Mouse (Mus musculus) heart, embryonic 16.5 days (tissue): ENCODE measurements around the gene Hibadh. TPM values are rescaled to one million over a fixed set of nuclear protein-coding genes. Genes with fewer than 3 reads are reported as not detected.
"Not testable (repeated sequence)": the region's sequence is repeated elsewhere in the genome, so short reads cannot be mapped to it uniquely, and the experiment has no call there.

Source experiments
- ATAC-seq: fragments of 200-750 bp; cut with Nextera tagmentation; replicated peaks from 2 replicates; pipeline ENCODE4 v1.8.0; 2017; ENCODE audit warnings: moderate number of reproducible peaks; ENCODE audit not compliant: insufficient read depth, low FRiP score; ENCODE audit errors: extremely low read depth
- H3K27ac ChIP-seq: fragments of 300-500 bp; sonication (generic); 2 replicates; pipeline ENCODE4 v1.5.1; 2014; ENCODE audit warnings: mild to moderate bottlenecking, low read length, control low read depth, moderate library complexity
- H3K27me3 ChIP-seq: fragments of 300-500 bp; sonication (generic); 2 replicates; pipeline ENCODE4 v1.6.1; 2014; ENCODE audit warnings: low read length, mixed read lengths; ENCODE audit not compliant: control insufficient read depth, insufficient read depth
- H3K36me3 ChIP-seq: fragments of 300-500 bp; sonication (generic); 2 replicates; pipeline ENCODE4 v1.6.1; 2014; ENCODE audit not compliant: control insufficient read depth, insufficient read depth
- H3K4me1 ChIP-seq: fragments of 300-500 bp; sonication (generic); 2 replicates; pipeline ENCODE4 v1.6.1; 2014; ENCODE audit warnings: low read length, mixed read lengths; ENCODE audit not compliant: control insufficient read depth, insufficient read depth
- H3K4me2 ChIP-seq: fragments of 300-500 bp; sonication (generic); 2 replicates; pipeline ENCODE4 v1.6.1; 2014; ENCODE audit warnings: low read depth, mild to moderate bottlenecking, control low read depth, low read length
- H3K4me3 ChIP-seq: fragments of 300-500 bp; sonication (generic); 2 replicates; pipeline ENCODE4 v1.5.1; 2014; ENCODE audit warnings: mild to moderate bottlenecking, control low read depth, low read length
- H3K9ac ChIP-seq: fragments of 300-500 bp; sonication (generic); 2 replicates; pipeline ENCODE4 v1.6.1; 2014; ENCODE audit warnings: low read length, control low read depth
- H3K9me3 ChIP-seq: fragments of 300-500 bp; sonication (generic); replicated peaks from 2 replicates; pipeline ENCODE4 v1.6.1; 2016; ENCODE audit warnings: low read length; ENCODE audit not compliant: control insufficient read depth
- WGBS: fragments of 180-500 bp; shearing (Covaris S2); extraction: QIAGEN DNeasy Blood & Tissue Kit; methylation state at CpG from one replicate; pipeline ENCODE4 v1.1.7; 2014; 5-methylcytosine and 5-hydroxymethylcytosine counted together
- polyA plus RNA-seq: library from polyadenylated mRNA; unstranded; fragments of >200 nt; fragmentation: Nextera tagmentation; extraction: Ambion mirVana; gene quantifications from 2 replicates; pipeline ENCODE4 v1.2.1, GENCODE M21; 2015

Gene Hibadh
- 185 and 203 TPM in 2 replicates for polyA plus RNA-seq

- peak within 1 kb of the TSS; percentile 73 for H3K4me3 ChIP-seq
- ATAC-seq = peak; percentile 100
- H3K4me1 ChIP-seq = peaks cover 12% of the 10 kb centered on the region
- H3K4me2 ChIP-seq = peak within 1 kb of the TSS; percentile 81
- H3K36me3 ChIP-seq = no peaks in the 10 kb centered on the region
- WGBS = under 1% methylated on average over 34 of the region's 34 CpGs
- H3K9ac ChIP-seq = peak within 1 kb of the TSS; percentile 90
- H3K9me3 ChIP-seq = no peaks in the 10 kb centered on the region
- H3K27ac ChIP-seq = peak within 1 kb of the TSS; percentile 89
- H3K27me3 ChIP-seq = no peaks in the 10 kb centered on the region
Measured at GRCm38 (mm10) chr6:52640224-52640712, at the start of gene Hibadh. Gene Hibadh, minus strand, starts transcription at chr6:52640389.

GRCm38 (mm10) chr6:52686901-52687500, 46.8 kb upstream of the Hibadh start:
- Histone ChIP-seq H3K9me3 (no peaks in the 10 kb centered on the region), H3K4me1 (no peaks in the 10 kb centered on the region), H3K36me3 (no peaks in the 10 kb centered on the region), H3K9ac (no peak overlapping the region), H3K4me2 (no peak overlapping the region), H3K27me3 (no peaks in the 10 kb centered on the region), H3K4me3 (no peak overlapping the region), H3K27ac (no peak overlapping the region)
- WGBS = 77% methylated on average over 5 of the region's 5 CpGs
- ATAC-seq = no peak

GRCm38 (mm10) chr6:52682607-52683006, 42.4 kb upstream of the Hibadh start:
- no peaks in the 10 kb centered on the region for H3K36me3 ChIP-seq
- H3K4me2 ChIP-seq = no peak overlapping the region
- H3K27me3 ChIP-seq = no peaks in the 10 kb centered on the region
- WGBS = 81% methylated on average over 3 of the region's 3 CpGs
- H3K9ac ChIP-seq = no peak overlapping the region
- no peak overlapping the region for H3K4me3 ChIP-seq
- no peak for ATAC-seq
- H3K9me3 ChIP-seq = no peaks in the 10 kb centered on the region
- H3K4me1 ChIP-seq = no peaks in the 10 kb centered on the region
- H3K27ac ChIP-seq = no peak overlapping the region

GRCm38 (mm10) chr6:52681847-52682485, 41.8 kb upstream of the Hibadh start:
- ATAC-seq = no peak
- Histone ChIP-seq H3K9ac (no peak overlapping the region), H3K27me3 (no peaks in the 10 kb centered on the region), H3K4me3 (no peak overlapping the region), H3K9me3 (no peaks in the 10 kb centered on the region), H3K4me2 (no peak overlapping the region), H3K4me1 (no peaks in the 10 kb centered on the region), H3K27ac (no peak overlapping the region), H3K36me3 (no peaks in the 10 kb centered on the region)
- WGBS = 69% methylated on average over 6 of the region's 6 CpGs

GRCm38 (mm10) chr6:52680458-52681032, 40.4 kb upstream of the Hibadh start:
- H3K4me2 ChIP-seq = no peak overlapping the region
- no peaks in the 10 kb centered on the region for H3K4me1 ChIP-seq
- WGBS = 55% methylated on average over 8 of the region's 8 CpGs
- H3K36me3 ChIP-seq = no peaks in the 10 kb centered on the region
- no peak overlapping the region for H3K27ac ChIP-seq
- H3K9me3 ChIP-seq = no peaks in the 10 kb centered on the region
- no peak overlapping the region for H3K9ac ChIP-seq
- H3K4me3 ChIP-seq = no peak overlapping the region
- H3K27me3 ChIP-seq = no peaks in the 10 kb centered on the region
- no peak for ATAC-seq

- H3K27ac ChIP-seq = no peak overlapping the region
- H3K9ac ChIP-seq = no peak overlapping the region
- no peaks in the 10 kb centered on the region for H3K27me3 ChIP-seq
- no peak for ATAC-seq
- H3K4me1 ChIP-seq = no peaks in the 10 kb centered on the region
- no peaks in the 10 kb centered on the region for H3K9me3 ChIP-seq
- H3K4me2 ChIP-seq = no peak overlapping the region
- H3K36me3 ChIP-seq = no peaks in the 10 kb centered on the region
- 72% methylated on average over 9 of the region's 9 CpGs for WGBS
- H3K4me3 ChIP-seq = no peak overlapping the region
Measured at GRCm38 (mm10) chr6:52679565-52679964, 39.4 kb upstream of the Hibadh start.

- H3K4me3 ChIP-seq, ATAC-seq, H3K27ac ChIP-seq, H3K9me3 ChIP-seq, H3K27me3 ChIP-seq, H3K4me2 ChIP-seq, H3K4me1 ChIP-seq, H3K36me3 ChIP-seq, H3K9ac ChIP-seq: not testable (repeated sequence)
- WGBS = 82% methylated on average over 4 of the region's 4 CpGs
Measured at GRCm38 (mm10) chr6:52677534-52677933, 37.3 kb upstream of the Hibadh start.

- H3K9me3 ChIP-seq = no peaks in the 10 kb centered on the region
- H3K36me3 ChIP-seq = no peaks in the 10 kb centered on the region
- ATAC-seq = no peak
- no peak overlapping the region for H3K9ac ChIP-seq
- 62% methylated on average over 4 of the region's 4 CpGs for WGBS
- H3K4me2 ChIP-seq = no peak overlapping the region; the same call in 1 of the 2 replicates
- H3K27ac ChIP-seq = no peak overlapping the region
- H3K4me3 ChIP-seq = no peak overlapping the region
- H3K27me3 ChIP-seq = no peaks in the 10 kb centered on the region
- H3K4me1 ChIP-seq = no peaks in the 10 kb centered on the region
Measured at GRCm38 (mm10) chr6:52675222-52675921, 35.2 kb upstream of the Hibadh start.

- no peaks in the 10 kb centered on the region for H3K9me3 ChIP-seq
- H3K9ac ChIP-seq = no peak overlapping the region
- H3K27me3 ChIP-seq = no peaks in the 10 kb centered on the region
- no peak overlapping the region for H3K27ac ChIP-seq
- H3K36me3 ChIP-seq = no peaks in the 10 kb centered on the region
- H3K4me1 ChIP-seq = no peaks in the 10 kb centered on the region
- no peak overlapping the region for H3K4me3 ChIP-seq
- 65% methylated on average over 12 of the region's 12 CpGs for WGBS
- no peak overlapping the region for H3K4me2 ChIP-seq
- no peak for ATAC-seq
Measured at GRCm38 (mm10) chr6:52674541-52674940, 34.4 kb upstream of the Hibadh start.
